Mouse (Mus musculus) lung, embryonic 16.5 days (tissue): Measurements from ENCODE around the gene Upk3a. TPM values are rescaled to one million over a fixed set of nuclear protein-coding genes. Genes with fewer than 3 reads are reported as not detected.
A peak's percentile ranks its signal among the peaks of the same experiment; 100 is the strongest.
"Not testable (repeated sequence)": the region's sequence is repeated elsewhere in the genome, so short reads cannot be mapped to it uniquely, and the experiment has no call there.

Experiments
- ATAC-seq: fragments of 200-750 bp; cut with Nextera tagmentation; 2 replicates; pipeline ENCODE4 v1.8.0; 2017; ENCODE audit warnings: low read depth, mild to moderate bottlenecking, moderate library complexity
- H3K27ac ChIP-seq: fragments of 300-500 bp; sonication (generic); 2 replicates; pipeline ENCODE4 v1.5.1; 2014; ENCODE audit warnings: mild to moderate bottlenecking, control low read depth, low read length
- H3K27me3 ChIP-seq: fragments of 300-500 bp; sonication (generic); 2 replicates; pipeline ENCODE4 v1.6.1; 2014; ENCODE audit warnings: low read depth, low read length, mixed read lengths; ENCODE audit not compliant: control insufficient read depth, insufficient read depth
- H3K36me3 ChIP-seq: fragments of 300-500 bp; sonication (generic); 2 replicates; pipeline ENCODE4 v1.6.1; 2014; ENCODE audit warnings: low read length; ENCODE audit not compliant: control insufficient read depth, insufficient read depth
- H3K4me1 ChIP-seq: fragments of 300-500 bp; sonication (generic); replicated peaks from 2 replicates; pipeline ENCODE4 v1.6.1; 2014; ENCODE audit warnings: low read length, mixed read lengths; ENCODE audit not compliant: control insufficient read depth, insufficient read depth
- H3K4me2 ChIP-seq: fragments of 300-500 bp; sonication (generic); 2 replicates; pipeline ENCODE4 v1.6.1; 2014; ENCODE audit warnings: low read depth, low read length, control low read depth
- H3K4me3 ChIP-seq: fragments of 300-500 bp; sonication (generic); 2 replicates; pipeline ENCODE4 v1.5.1; 2014; ENCODE audit warnings: mild to moderate bottlenecking, low read length, control low read depth
- H3K9ac ChIP-seq: fragments of 300-500 bp; sonication (generic); 2 replicates; pipeline ENCODE4 v1.6.1; 2014; ENCODE audit warnings: low read length, control low read depth
- H3K9me3 ChIP-seq: fragments of 300-500 bp; sonication (generic); 2 replicates; pipeline ENCODE4 v1.6.1; 2016; ENCODE audit warnings: low read length; ENCODE audit not compliant: control insufficient read depth
- WGBS: fragments of 180-500 bp; shearing (Covaris S2); extraction: QIAGEN DNeasy Blood & Tissue Kit; methylation state at CpG from one replicate; pipeline ENCODE4 v1.1.7; 2014; 5-methylcytosine and 5-hydroxymethylcytosine counted together
- polyA plus RNA-seq: library from polyadenylated mRNA; unstranded; fragments of >200 nt; fragmentation: Nextera tagmentation; extraction: Ambion mirVana; gene quantifications from 2 replicates; pipeline ENCODE4 v1.2.1, GENCODE M21; 2015

The Upk3a gene
- polyA plus RNA-seq, 1 experiment from 2014 or later: 13.3 TPM

GRCm38 (mm10) chr15:85026197-85026596 lies 9.3 kb downstream of the Upk3a start:
- no peaks in the 10 kb centered on the region for H3K27me3 ChIP-seq
- no peaks in the 10 kb centered on the region for H3K9me3 ChIP-seq
- 59% methylated on average over 4 of the region's 4 CpGs for WGBS
- no peak overlapping the region for H3K4me2 ChIP-seq
- no peak for ATAC-seq
- H3K4me1 ChIP-seq: no peaks in the 10 kb centered on the region
- H3K27ac ChIP-seq: no peak overlapping the region
- no peak overlapping the region for H3K9ac ChIP-seq
- H3K4me3 ChIP-seq: no peak overlapping the region
- no peaks in the 10 kb centered on the region for H3K36me3 ChIP-seq

GRCm38 (mm10) chr15:85027740-85028139 lies 10.8 kb downstream of the Upk3a start:
- peak; percentile 42; the same call in 1 of the 2 replicates for ATAC-seq
- no peak overlapping the region for H3K4me2 ChIP-seq
- no peaks in the 10 kb centered on the region for H3K9me3 ChIP-seq
- H3K4me1 ChIP-seq: no peaks in the 10 kb centered on the region
- H3K27ac ChIP-seq: no peak overlapping the region
- H3K9ac ChIP-seq: no peak overlapping the region
- no peak overlapping the region for H3K4me3 ChIP-seq
- WGBS: 35% methylated on average over 4 of the region's 4 CpGs
- no peaks in the 10 kb centered on the region for H3K27me3 ChIP-seq
- no peaks in the 10 kb centered on the region for H3K36me3 ChIP-seq

- not testable (repeated sequence) for H3K9me3 ChIP-seq
These were observed 11.7 kb downstream of the Upk3a start, which contains the start of gene Fam118a for GRCm38 (mm10) chr15:85028648-85029047. Gene Fam118a, plus strand, starts transcription at chr15:85028948.

GRCm38 (mm10) chr15:85030643-85031042 lies 13.7 kb downstream of the Upk3a start:
- 69% methylated on average over 1 of the region's 1 CpGs for WGBS
- not testable (repeated sequence) for ATAC-seq, H3K4me3 ChIP-seq, H3K4me1 ChIP-seq, H3K4me2 ChIP-seq, H3K9ac ChIP-seq, H3K9me3 ChIP-seq, H3K27me3 ChIP-seq, H3K27ac ChIP-seq, H3K36me3 ChIP-seq

More at GRCm38 (mm10) chr15:85028648-85029047, 11.7 kb downstream of the Upk3a start, which contains the start of gene Fam118a:
- not testable (repeated sequence) for H3K4me2 ChIP-seq, H3K4me1 ChIP-seq, H3K4me3 ChIP-seq, H3K27me3 ChIP-seq, H3K9ac ChIP-seq, ATAC-seq, H3K27ac ChIP-seq, H3K36me3 ChIP-seq
- WGBS: 35% methylated on average over 1 of the region's 1 CpGs

GRCm38 (mm10) chr15:85031866-85032265 lies 14.9 kb downstream of the Upk3a start:
- no peak for ATAC-seq
- Histone ChIP-seq H3K27me3 (no peaks in the 10 kb centered on the region), H3K4me1 (peaks cover 7% of the 10 kb centered on the region; the same call in 1 of the 2 replicates), H3K4me2 (no peak overlapping the region), H3K9me3 (no peaks in the 10 kb centered on the region), H3K4me3 (no peak overlapping the region), H3K27ac (peak overlapping the region; percentile 67), H3K36me3 (no peaks in the 10 kb centered on the region), H3K9ac (no peak overlapping the region)
- WGBS: 35% methylated on average over 3 of the region's 3 CpGs

- H3K36me3 ChIP-seq, H3K27me3 ChIP-seq, H3K9ac ChIP-seq, H3K4me3 ChIP-seq, H3K4me2 ChIP-seq, ATAC-seq, H3K9me3 ChIP-seq: not testable (repeated sequence)
- WGBS: 27% methylated on average over 7 of the region's 7 CpGs
- H3K4me1 ChIP-seq: peaks cover 17% of the 10 kb centered on the region
- H3K27ac ChIP-seq: peak overlapping the region; percentile 66
These were observed 17.0 kb downstream of the Upk3a start for GRCm38 (mm10) chr15:85033916-85034315.

- ATAC-seq: peak; percentile 95
- Histone ChIP-seq H3K4me2 (peak overlapping the region; percentile 93), H3K36me3 (no peaks in the 10 kb centered on the region), H3K27me3 (no peaks in the 10 kb centered on the region), H3K27ac (peak overlapping the region; percentile 82), H3K9ac (peak overlapping the region; percentile 88), H3K4me3 (peak overlapping the region; percentile 79), H3K4me1 (peaks cover 24% of the 10 kb centered on the region), H3K9me3 (no peaks in the 10 kb centered on the region)
- under 1% methylated on average over 66 of the region's 75 CpGs for WGBS
These were observed 19.8 kb downstream of the Upk3a start for GRCm38 (mm10) chr15:85036566-85037342.

- peak overlapping the region; percentile 79 for H3K4me3 ChIP-seq
- H3K4me2 ChIP-seq: peak overlapping the region; percentile 93
- WGBS: 2% methylated on average over 8 of the region's 8 CpGs
- H3K9ac ChIP-seq: peak overlapping the region; percentile 88
- ATAC-seq: no peak
- no peaks in the 10 kb centered on the region for H3K27me3 ChIP-seq
- peak overlapping the region; percentile 18; the same call in 1 of the 2 replicates for H3K27ac ChIP-seq
- H3K9me3 ChIP-seq: no peaks in the 10 kb centered on the region
- no peaks in the 10 kb centered on the region for H3K36me3 ChIP-seq
- peaks cover 28% of the 10 kb centered on the region for H3K4me1 ChIP-seq
These were observed 20.4 kb downstream of the Upk3a start for GRCm38 (mm10) chr15:85037343-85037690.

GRCm38 (mm10) chr15:85041546-85042225 lies 24.7 kb downstream of the Upk3a start:
- WGBS: 65% methylated on average over 10 of the region's 10 CpGs
- no peaks in the 10 kb centered on the region for H3K9me3 ChIP-seq

More at GRCm38 (mm10) chr15:85041546-85042225, 24.7 kb downstream of the Upk3a start:
- ATAC-seq: 0 out of 2 replicates have a peak, but pooled peaks have one; percentile 0
- 0 out of 2 replicates have a peak, but pooled peaks cover 4% of the 10 kb centered on the region for H3K36me3 ChIP-seq
- H3K27me3 ChIP-seq: no peaks in the 10 kb centered on the region
- H3K4me1 ChIP-seq: peaks cover 31% of the 10 kb centered on the region
- H3K27ac ChIP-seq: peak overlapping the region; percentile 90
- peak overlapping the region; percentile 21; the same call in 1 of the 2 replicates for H3K9ac ChIP-seq
- no peak overlapping the region for H3K4me2 ChIP-seq
- H3K4me3 ChIP-seq: no peak overlapping the region
